Mouse (Mus musculus): ENCODE results near the gene Npr2. TPM values are rescaled to one million over a fixed set of nuclear protein-coding genes. Genes with fewer than 3 reads are reported as not detected.
A peak's percentile ranks its signal among the peaks of the same experiment; 100 is the strongest.

Gene Npr2
- total and polyA plus RNA-seq, 3 experiments = 0.27 to 2.3 TPM; not detected in 1

- peak overlapping the region; percentile 60 for H3K9ac ChIP-seq (ENCODE audit: control insufficient read depth, low read depth, low read length, poor library complexity, severe bottlenecking)
- no peak for DNase-seq (ENCODE audit: low read depth, low spot score)
- H3K4me1 ChIP-seq (ENCODE audit: control insufficient read depth in 1 of 2, insufficient read depth in 2 of 2, low read length in 2 of 2) = no peaks in the 10 kb centered on the region; a peak in 1 of 4 replicates
- TF ChIP-seq POLR2AphosphoS2 (IDR thresholded peaks at IDR 0.05; ENCODE audit: low read length) = no peak
- TF ChIP-seq MAX (IDR thresholded peaks at IDR 0.05; ENCODE audit: low read length) = no peak
- no peak for TF ChIP-seq GABPA (IDR thresholded peaks at IDR 0.05; ENCODE audit: low read depth, low read length)
- no peak for TF ChIP-seq HCFC1 (IDR thresholded peaks at IDR 0.05; ENCODE audit: low read depth, low read length)
- TF ChIP-seq MYB (IDR thresholded peaks at IDR 0.05; ENCODE audit: low read depth, low read length) = no peak
- no peak for TF ChIP-seq BHLHE40 (IDR thresholded peaks at IDR 0.05; ENCODE audit: borderline replicate concordance, low read depth, low read length)
- no peak for TF ChIP-seq ZC3H11A (IDR thresholded peaks at IDR 0.05; ENCODE audit: low read depth, low read length)
- no peak for TF ChIP-seq MAFK (IDR thresholded peaks at IDR 0.05; ENCODE audit: borderline replicate concordance, low read depth, low read length)
- no peak for TF ChIP-seq ZMIZ1 (IDR thresholded peaks at IDR 0.05; ENCODE audit: low read depth, low read length)
- TF ChIP-seq POLR2AphosphoS5 (IDR thresholded peaks at IDR 0.05; ENCODE audit: borderline replicate concordance, low read depth, low read length) = no peak
- no peak for TF ChIP-seq ZNF384 (IDR thresholded peaks at IDR 0.05; ENCODE audit: low read depth, low read length)
- no peak for TF ChIP-seq ELF1 (IDR thresholded peaks at IDR 0.05; ENCODE audit: low read depth, low read length)
- TF ChIP-seq SIN3A (IDR thresholded peaks at IDR 0.05; ENCODE audit: low read length) = no peak
- TF ChIP-seq MAZ (IDR thresholded peaks at IDR 0.05; ENCODE audit: low read depth, low read length) = no peak
- TF ChIP-seq SMC3 (IDR thresholded peaks at IDR 0.05; ENCODE audit: low read depth, low read length) = no peak
- H3K27ac ChIP-seq (ENCODE audit: control insufficient read depth, low read depth, low read length) = no peak overlapping the region
- peak overlapping the region in 1 of 2 experiments; percentile 57; a peak in 2 of 4 replicates for H3K4me3 ChIP-seq (ENCODE audit: control insufficient read depth in 1 of 2, insufficient read depth in 1 of 2, low read depth in 2 of 2, low read length in 2 of 2)
- H3K9me3 ChIP-seq (replicated peaks; ENCODE audit: insufficient read depth, low read length) = no peaks in the 10 kb centered on the region
- no peaks in the 10 kb centered on the region for H3K36me3 ChIP-seq (ENCODE audit: control insufficient read depth in 1 of 2, insufficient read depth in 2 of 2, low read length in 2 of 2)
- H3K79me2 ChIP-seq (ENCODE audit: control insufficient read depth, insufficient read depth, low read length, poor library complexity) = no peaks in the 10 kb centered on the region
- peaks cover 4 to 6% of the 10 kb centered on the region in 2 experiments for H3K27me3 ChIP-seq (ENCODE audit: control insufficient read depth in 1 of 2, insufficient read depth in 2 of 2, low read length in 2 of 2)
Measured at GRCm38 (mm10) chr4:43631956-43632920, 503 bp downstream of the Npr2 start.

DNA sequence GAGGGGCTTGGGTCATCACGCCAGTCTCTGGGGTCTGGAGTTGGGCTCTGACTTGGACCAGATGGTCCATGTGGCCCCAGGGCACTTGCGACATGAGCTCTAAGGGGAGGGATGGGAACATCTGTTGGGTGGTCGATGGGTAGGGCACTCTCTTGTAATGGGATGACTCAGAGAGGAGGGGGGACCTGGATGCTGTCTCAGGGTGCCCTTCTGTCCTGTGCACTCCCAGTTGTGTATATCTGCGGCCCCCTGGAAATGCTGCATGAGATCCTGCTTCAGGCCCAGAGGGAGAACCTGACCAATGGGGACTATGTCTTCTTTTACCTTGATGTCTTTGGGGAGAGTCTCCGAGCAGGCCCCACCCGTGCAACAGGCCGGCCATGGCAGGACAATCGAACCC is 1.6 kb downstream of the Npr2 start:
- Histone ChIP-seq H3K27ac (ENCODE audit: control insufficient read depth, low read depth, low read length) (no peak overlapping the region), H3K4me3 (ENCODE audit: control insufficient read depth in 1 of 2, insufficient read depth in 1 of 2, low read depth in 2 of 2, low read length in 2 of 2) (no peak overlapping the region), H3K9ac (ENCODE audit: control insufficient read depth, low read depth, low read length, poor library complexity, severe bottlenecking) (no peak overlapping the region), H3K36me3 (ENCODE audit: control insufficient read depth in 1 of 2, insufficient read depth in 2 of 2, low read length in 2 of 2) (no peaks in the 10 kb centered on the region), H3K27me3 (ENCODE audit: control insufficient read depth in 1 of 2, insufficient read depth in 2 of 2, low read length in 2 of 2) (peaks cover 4 to 6% of the 10 kb centered on the region in 2 experiments), H3K79me2 (ENCODE audit: control insufficient read depth, insufficient read depth, low read length, poor library complexity) (no peaks in the 10 kb centered on the region), H3K4me1 (ENCODE audit: control insufficient read depth in 1 of 2, insufficient read depth in 2 of 2, low read length in 2 of 2) (no peaks in the 10 kb centered on the region; a peak in 1 of 4 replicates), H3K9me3 (replicated peaks; ENCODE audit: insufficient read depth, low read length) (no peaks in the 10 kb centered on the region)
- no peak for DNase-seq (ENCODE audit: low read depth, low spot score)
- TF ChIP-seq MYC (IDR thresholded peaks at IDR 0.05; ENCODE audit: low read depth, low read length) (no peak), GATA1 (IDR thresholded peaks at IDR 0.05; ENCODE audit: low read depth, low read length) (no peak), ZKSCAN1 (IDR thresholded peaks at IDR 0.05; ENCODE audit: low read depth, low read length) (no peak), E2F4 (IDR thresholded peaks at IDR 0.05; ENCODE audit: borderline replicate concordance, low read depth, low read length) (no peak), HCFC1 (IDR thresholded peaks at IDR 0.05; ENCODE audit: low read depth, low read length) (no peak), RAD21 (IDR thresholded peaks at IDR 0.05; ENCODE audit: low read depth, low read length) (no peak), USF1 (IDR thresholded peaks at IDR 0.05; ENCODE audit: low read depth, low read length) (no peak), MXI1 (IDR thresholded peaks at IDR 0.05; ENCODE audit: low read depth, low read length) (no peak), TAL1 (IDR thresholded peaks at IDR 0.05; ENCODE audit: low read length) (no peak)
